Mouse (Mus musculus): Measurements from ENCODE around the gene Brca2. TPM values are rescaled to one million over a fixed set of nuclear protein-coding genes. Genes with fewer than 3 reads are reported as not detected.
A peak's percentile ranks its signal among the peaks of the same experiment; 100 is the strongest.

Brca2 gene
- polyA plus RNA-seq, 1 experiment, result 19.7 TPM

- 89% methylated on average over 7 of the region's 7 CpGs for WGBS
- H3K4me1 ChIP-seq (ENCODE audit: control insufficient read depth, insufficient read depth, low read length), result peaks cover 9% of the 10 kb centered on the region; the same call in 1 of the 2 replicates
These were observed 74.7 kb downstream of the Brca2 start, which contains the start of gene N4bp2l1 for GRCm38 (mm10) chr5:150597088-150597487. Gene N4bp2l1 (minus strand): TSS chr5:150597188.

GRCm38 (mm10) chr5:150598202-150599119 lies 76.0 kb downstream of the Brca2 start:
- Histone ChIP-seq H3K27ac (ENCODE audit: control insufficient read depth, insufficient read depth, low read depth, low read length, poor library complexity) (peak overlapping the region; percentile 6; the same call in 1 of the 2 replicates), H3K4me3 (replicated peaks; ENCODE audit: control insufficient read depth, low read depth, low read length) (peak overlapping the region; percentile 62), H3K4me1 (ENCODE audit: control insufficient read depth, insufficient read depth, low read length) (peaks cover 9% of the 10 kb centered on the region; the same call in 1 of the 2 replicates)
- WGBS, result 15% methylated on average over 21 of the region's 21 CpGs
- TF ChIP-seq POLR2A (IDR thresholded peaks at IDR 0.05; ENCODE audit: borderline replicate concordance, control insufficient read depth, low read depth, low read length), result no peak
- no peak for TF ChIP-seq CTCF (IDR thresholded peaks at IDR 0.05; ENCODE audit: control insufficient read depth, insufficient read depth, low read length)

More at GRCm38 (mm10) chr5:150597088-150597487, 74.7 kb downstream of the Brca2 start, which contains the start of gene N4bp2l1:
- TF ChIP-seq POLR2A (IDR thresholded peaks at IDR 0.05; ENCODE audit: borderline replicate concordance, control insufficient read depth, low read depth, low read length), result no peak
- TF ChIP-seq CTCF (IDR thresholded peaks at IDR 0.05; ENCODE audit: control insufficient read depth, insufficient read depth, low read length), result no peak
- Histone ChIP-seq H3K4me3 (replicated peaks; ENCODE audit: control insufficient read depth, low read depth, low read length) (no peak within 1 kb of the TSS), H3K27ac (ENCODE audit: control insufficient read depth, insufficient read depth, low read depth, low read length, poor library complexity) (no peak within 1 kb of the TSS)

GRCm38 (mm10) chr5:150599301-150600294 lies 77.2 kb downstream of the Brca2 start:
- H3K27ac ChIP-seq (ENCODE audit: control insufficient read depth, insufficient read depth, low read depth, low read length, poor library complexity), result peak overlapping the region; percentile 90
- peak overlapping the region; percentile 47 for H3K4me3 ChIP-seq (replicated peaks; ENCODE audit: control insufficient read depth, low read depth, low read length)
- H3K4me1 ChIP-seq (ENCODE audit: control insufficient read depth, insufficient read depth, low read length), result peaks cover 9% of the 10 kb centered on the region; the same call in 1 of the 2 replicates
- TF ChIP-seq CTCF (IDR thresholded peaks at IDR 0.05; ENCODE audit: control insufficient read depth, insufficient read depth, low read length), result no peak
- TF ChIP-seq POLR2A (IDR thresholded peaks at IDR 0.05; ENCODE audit: borderline replicate concordance, control insufficient read depth, low read depth, low read length), result no peak
- 22% methylated on average over 13 of the region's 13 CpGs for WGBS

GRCm38 (mm10) chr5:150600554-150601440 lies 78.4 kb downstream of the Brca2 start:
- TF ChIP-seq POLR2A (IDR thresholded peaks at IDR 0.05; ENCODE audit: borderline replicate concordance, control insufficient read depth, low read depth, low read length), result 0 out of 2 replicates have a peak, but pooled peaks have one; percentile 21
- TF ChIP-seq CTCF (IDR thresholded peaks at IDR 0.05; ENCODE audit: control insufficient read depth, insufficient read depth, low read length), result no peak
- H3K4me3 ChIP-seq (replicated peaks; ENCODE audit: control insufficient read depth, low read depth, low read length), result peak overlapping the region; percentile 69
- 12% methylated on average over 20 of the region's 20 CpGs for WGBS
- peaks cover 7% of the 10 kb centered on the region; the same call in 1 of the 2 replicates for H3K4me1 ChIP-seq (ENCODE audit: control insufficient read depth, insufficient read depth, low read length)
- H3K27ac ChIP-seq (ENCODE audit: control insufficient read depth, insufficient read depth, low read depth, low read length, poor library complexity), result peak overlapping the region; percentile 90

GRCm38 (mm10) chr5:150601441-150602230 lies 79.2 kb downstream of the Brca2 start:
- 67% methylated on average over 14 of the region's 14 CpGs for WGBS
- no peak for TF ChIP-seq POLR2A (IDR thresholded peaks at IDR 0.05; ENCODE audit: borderline replicate concordance, control insufficient read depth, low read depth, low read length)
- TF ChIP-seq CTCF (IDR thresholded peaks at IDR 0.05; ENCODE audit: control insufficient read depth, insufficient read depth, low read length), result no peak
- peak overlapping the region; percentile 90 for H3K27ac ChIP-seq (ENCODE audit: control insufficient read depth, insufficient read depth, low read depth, low read length, poor library complexity)
- peak overlapping the region; percentile 69 for H3K4me3 ChIP-seq (replicated peaks; ENCODE audit: control insufficient read depth, low read depth, low read length)
- peaks cover 6% of the 10 kb centered on the region; the same call in 1 of the 2 replicates for H3K4me1 ChIP-seq (ENCODE audit: control insufficient read depth, insufficient read depth, low read length)

GRCm38 (mm10) chr5:150606131-150606530 lies 83.7 kb downstream of the Brca2 start:
- H3K4me3 ChIP-seq (replicated peaks; ENCODE audit: control insufficient read depth, low read depth, low read length), result no peak overlapping the region
- TF ChIP-seq CTCF (IDR thresholded peaks at IDR 0.05; ENCODE audit: control insufficient read depth, insufficient read depth, low read length) (no peak), POLR2A (IDR thresholded peaks at IDR 0.05; ENCODE audit: borderline replicate concordance, control insufficient read depth, low read depth, low read length) (no peak)
- H3K27ac ChIP-seq (ENCODE audit: control insufficient read depth, insufficient read depth, low read depth, low read length, poor library complexity), result no peak overlapping the region
- 91% methylated on average over 6 of the region's 6 CpGs for WGBS
- H3K4me1 ChIP-seq (ENCODE audit: control insufficient read depth, insufficient read depth, low read length), result no peaks in the 10 kb centered on the region; the same call in 1 of the 2 replicates
